Mouse (Mus musculus) B cell, adult 67 days (primary cell): Measurements from ENCODE around the gene Rbm43. TPM values are rescaled to one million over a fixed set of nuclear protein-coding genes. Genes with fewer than 3 reads are reported as not detected.

Experiments used
- total RNA-seq, 2 experiments: library from RNA; stranded (reverse); gene quantifications; 4 replicates each; pipeline ENCODE4 v1.2.4; 2023

Rbm43 gene
- total RNA-seq: 10 to 100 TPM; 28.3 to 40.1 TPM

DNA sequence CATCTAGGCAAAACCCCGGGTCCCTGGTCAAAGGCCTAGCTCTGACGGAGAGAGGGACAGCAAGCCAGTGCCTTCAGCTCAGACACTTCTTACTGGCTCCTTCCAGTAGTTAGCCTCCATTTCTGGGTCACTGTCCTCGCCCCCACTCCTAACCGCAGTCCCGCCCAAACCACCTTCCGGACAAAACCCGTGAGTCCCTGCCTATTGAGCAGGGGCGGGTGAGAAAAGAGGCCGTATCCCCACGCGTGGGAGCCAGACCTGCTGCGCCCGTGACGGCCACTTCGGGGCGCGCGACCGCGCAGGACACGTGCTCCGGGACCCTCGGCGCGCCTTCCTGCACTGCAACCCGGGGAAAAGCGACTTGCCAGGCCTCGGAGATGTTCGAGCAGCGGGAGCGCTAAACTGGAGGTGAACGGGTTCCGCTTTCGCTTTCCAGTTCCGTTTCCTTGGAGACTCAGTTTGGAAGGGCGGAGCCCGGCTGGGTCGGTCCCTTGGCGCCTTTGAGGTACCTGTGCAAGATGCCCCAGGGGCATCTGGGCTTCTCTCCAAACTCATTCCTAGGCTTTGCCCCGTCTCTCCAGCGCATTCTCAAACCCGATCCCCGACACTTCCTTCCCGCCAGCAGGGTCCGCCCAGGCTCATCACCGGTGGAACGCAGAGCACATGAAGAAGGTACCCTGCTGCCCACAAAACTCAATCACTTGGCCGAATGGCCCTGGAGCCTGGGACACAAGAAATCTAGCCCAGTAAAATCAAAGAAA lies at the start of gene Rbm43:
Rbm43 (minus strand) TSS at position 590 of the 761 bp plus-strand sequence.

DNA sequence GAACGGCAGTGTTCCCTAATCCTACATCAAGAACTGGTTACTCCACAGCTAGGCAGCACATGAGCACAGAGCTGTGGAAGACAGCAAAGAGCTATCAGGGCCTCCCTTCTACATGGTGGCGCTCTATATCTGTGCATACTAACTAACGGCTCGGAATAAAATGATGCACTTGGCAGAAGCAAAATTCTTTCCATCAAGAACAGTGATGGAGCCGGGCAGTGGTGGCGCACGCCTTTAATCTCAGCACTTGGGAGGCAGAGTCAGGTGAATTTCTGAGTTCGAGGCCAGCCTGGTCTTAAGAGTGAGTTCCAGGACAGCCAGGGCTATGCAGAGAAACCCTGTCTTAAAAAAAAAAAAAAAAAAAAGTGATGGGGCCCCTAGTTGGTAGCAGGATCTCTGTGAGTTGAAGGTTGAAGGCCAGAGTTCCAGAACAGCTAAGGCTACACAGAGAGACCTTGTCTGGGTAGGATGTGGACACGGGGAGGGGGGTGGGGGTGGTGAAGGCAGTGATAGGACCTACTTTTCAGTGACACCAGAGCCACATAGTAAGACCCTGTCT lies 38.5 kb upstream of the Rbm43 start, which contains the start of gene Nmi:
Nmi (minus strand) TSS at position 85 of the 559 bp plus-strand sequence.

Other genes with a start within 250 kb of the Rbm43 start
- 10 to 100 TPM; 29.3 to 32.3 TPM for gene Nmi, start 38.3 kb upstream of the Rbm43 start, total RNA-seq
- not detected for gene Tnfaip6, start 102.8 kb upstream of the Rbm43 start, total RNA-seq
- gene Rif1, start 137.7 kb upstream of the Rbm43 start, total RNA-seq: 10 to 100 TPM; 51.1 to 59.5 TPM